Mouse (Mus musculus) kidney, adult 9 months (tissue): ENCODE measurements around the gene Rhbdd1.

Experiments used
- DNase-seq: peaks from one replicate; pipeline ENCODE4 v3.0.0; 2022

The Rhbdd1 gene

DNA sequence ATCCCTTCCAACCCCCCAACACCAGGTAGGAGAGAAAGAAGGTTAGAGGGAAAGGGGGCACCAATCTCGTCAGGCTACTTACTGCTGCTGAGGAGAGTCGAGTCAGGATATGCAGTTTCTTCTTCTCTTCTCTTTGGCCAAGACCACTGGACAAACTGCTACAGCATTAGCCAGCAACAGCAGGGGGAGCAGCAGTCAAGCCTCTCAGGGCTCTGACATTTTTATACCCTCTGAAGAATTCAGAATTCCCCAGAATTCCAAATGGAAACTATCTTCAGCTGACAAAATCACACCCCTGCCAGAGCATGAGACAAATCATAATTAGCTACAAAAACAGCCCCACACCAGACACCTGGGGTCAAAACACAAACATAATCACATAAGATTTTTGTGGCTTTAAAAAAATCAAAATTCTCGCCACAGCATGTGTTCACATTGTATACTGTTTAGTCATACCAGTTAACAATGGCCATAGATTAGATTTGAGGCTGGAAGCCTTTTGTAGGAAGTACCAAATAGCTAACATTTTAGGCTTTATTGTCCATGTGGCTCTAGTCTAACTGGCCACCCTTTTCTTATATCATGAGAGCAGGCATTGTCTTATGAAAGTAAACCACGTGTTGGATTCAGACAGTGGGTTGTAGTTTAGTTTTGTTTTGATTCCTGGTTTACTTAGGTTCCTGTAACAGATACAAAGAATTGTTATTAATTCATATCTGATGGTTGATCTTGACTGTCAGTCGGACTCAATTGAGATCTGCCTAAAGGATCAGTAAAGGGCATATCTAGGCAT lies 55.6 kb downstream of the Rhbdd1 start:
- no peak for DNase-seq

DNA sequence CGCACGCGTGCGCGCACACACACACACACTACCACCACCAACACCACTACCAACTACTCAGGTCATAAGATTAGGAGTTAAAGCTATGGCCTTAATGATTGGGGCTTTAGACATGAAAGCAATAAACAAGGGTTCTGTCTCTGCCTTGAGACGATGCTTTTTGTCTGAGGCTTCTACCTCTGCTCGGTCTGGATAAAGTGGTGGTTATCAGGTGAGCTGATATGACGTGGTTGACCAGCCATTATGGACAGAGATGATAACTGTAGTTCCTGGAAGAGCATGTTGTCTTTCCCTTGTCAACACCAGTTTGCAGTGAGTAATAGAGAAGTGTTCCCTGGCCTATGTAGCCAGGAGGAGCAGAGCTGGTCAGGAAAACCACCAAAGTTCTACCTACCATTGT lies 57.7 kb downstream of the Rhbdd1 start:
- no peak for DNase-seq

DNA sequence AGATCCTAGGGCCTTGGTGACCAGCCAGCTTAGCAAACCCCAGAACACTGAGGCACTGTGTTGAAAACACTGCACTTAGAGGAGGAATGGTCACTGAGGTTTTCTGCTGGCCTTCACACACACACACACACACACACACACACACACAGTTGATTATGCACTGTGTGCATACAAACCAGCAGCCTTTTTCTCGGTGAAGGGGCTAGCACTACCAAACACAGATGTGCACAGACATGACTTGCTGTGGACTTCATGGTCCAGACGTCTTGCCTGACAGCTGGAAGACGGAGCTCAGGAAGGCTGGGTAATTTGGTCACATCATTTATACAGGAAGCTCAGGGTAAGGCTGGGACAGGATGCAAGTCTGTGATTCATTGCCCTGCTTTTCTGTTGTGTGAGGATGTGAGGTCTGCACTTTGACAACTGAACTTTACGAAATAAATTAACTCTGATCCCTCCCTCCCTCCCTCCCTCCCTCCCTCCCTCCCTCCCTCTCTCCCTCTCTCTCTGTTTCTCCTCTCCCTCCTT lies 58.6 kb downstream of the Rhbdd1 start:
- peak; percentile 22 for DNase-seq

- no peak for DNase-seq
Measured at GRCm38 (mm10) chr1:82375452-82375851, 59.2 kb downstream of the Rhbdd1 start.

DNA sequence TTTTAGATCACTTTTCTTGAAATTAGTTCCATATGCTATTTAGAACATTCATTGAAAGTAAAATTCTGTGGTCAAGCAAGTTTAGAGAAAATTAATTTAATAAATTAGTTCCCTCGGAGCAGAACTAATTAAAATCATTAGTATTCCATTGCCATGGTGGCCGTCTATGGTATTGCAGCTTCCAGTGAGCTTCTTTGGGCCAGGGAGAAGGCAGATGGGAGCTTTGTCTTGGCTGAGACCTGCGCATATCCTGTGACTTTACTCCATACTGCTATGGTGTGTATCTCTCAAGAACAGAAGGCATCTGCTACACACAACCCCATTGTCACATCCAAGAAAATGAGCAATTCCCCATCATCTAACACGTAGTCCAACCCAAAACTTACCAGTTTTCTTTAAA lies 65.7 kb downstream of the Rhbdd1 start:
- DNase-seq: no peak

DNA sequence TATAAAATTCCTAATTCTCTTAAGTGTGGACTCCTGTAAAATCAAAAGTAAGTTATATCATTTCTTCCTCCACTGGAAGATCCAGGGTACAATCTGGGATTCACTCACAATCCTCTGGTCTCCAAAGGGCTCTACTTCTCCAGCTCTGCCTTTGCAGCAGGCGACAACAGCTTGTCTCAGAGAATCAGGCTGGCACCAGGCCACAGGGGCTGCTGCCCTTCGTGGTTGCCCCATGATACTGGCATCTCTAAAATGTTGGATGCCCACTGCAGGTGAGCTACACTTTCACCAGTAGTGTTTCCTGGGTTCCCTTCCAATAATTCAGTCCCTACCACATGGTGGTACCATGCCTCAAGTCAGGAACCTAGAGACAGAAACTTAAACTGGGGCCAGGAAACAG lies 67.9 kb downstream of the Rhbdd1 start:
- no peak for DNase-seq

DNA sequence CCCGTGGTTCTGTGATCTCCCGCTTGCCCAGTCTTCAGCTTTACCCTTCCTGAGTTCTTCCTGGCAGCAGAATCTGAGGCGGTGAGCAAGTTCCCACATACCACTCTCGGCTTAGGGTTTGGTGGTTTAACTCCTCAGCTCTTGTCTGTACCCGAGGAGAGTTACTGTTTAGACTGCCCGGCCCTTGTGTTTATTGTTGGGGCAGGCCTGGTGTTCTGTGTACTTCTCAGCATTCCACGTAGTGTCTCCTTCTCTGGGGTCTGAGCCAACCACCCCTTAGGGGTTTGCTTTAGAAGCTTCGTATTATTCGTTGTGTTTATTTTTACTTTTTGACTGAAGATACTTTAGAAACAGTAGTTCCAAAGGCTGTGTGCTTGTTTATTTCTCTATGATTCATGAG lies 68.8 kb downstream of the Rhbdd1 start:
- DNase-seq: no peak

GRCm38 (mm10) chr1:82385827-82386230 lies 69.6 kb downstream of the Rhbdd1 start:
- DNase-seq: no peak

GRCm38 (mm10) chr1:82386814-82387771 lies 70.8 kb downstream of the Rhbdd1 start:
- no peak for DNase-seq

- no peak for DNase-seq
Measured at GRCm38 (mm10) chr1:82389371-82389770, 73.1 kb downstream of the Rhbdd1 start.

DNA sequence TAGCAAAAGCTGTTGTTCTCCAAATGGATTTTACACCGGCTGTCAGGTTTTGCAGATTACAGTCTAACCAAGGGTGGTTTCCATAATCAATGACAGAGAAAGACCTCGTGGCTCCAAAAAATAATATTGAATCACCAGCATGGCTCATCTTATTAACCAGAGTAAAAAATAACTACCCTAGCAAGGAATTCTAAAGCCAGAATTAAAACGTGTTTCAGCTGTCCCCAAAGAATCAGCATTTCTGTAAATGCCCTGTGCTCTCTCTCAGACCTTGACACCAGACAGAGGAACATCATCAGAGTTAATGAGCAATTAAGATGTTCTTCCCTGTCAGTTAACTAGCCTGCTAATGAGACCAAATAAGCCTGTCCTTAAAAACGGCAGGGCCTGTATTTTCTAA lies 79.1 kb downstream of the Rhbdd1 start:
- peak; percentile 84 for DNase-seq

GRCm38 (mm10) chr1:82407786-82408185 lies 91.5 kb downstream of the Rhbdd1 start:
- no peak for DNase-seq

GRCm38 (mm10) chr1:82409271-82409670 lies 93.0 kb downstream of the Rhbdd1 start:
- DNase-seq: no peak

GRCm38 (mm10) chr1:82410548-82410947 lies 94.3 kb downstream of the Rhbdd1 start:
- no peak for DNase-seq

- DNase-seq: no peak
Measured at GRCm38 (mm10) chr1:82411521-82411920, 95.3 kb downstream of the Rhbdd1 start.

DNA sequence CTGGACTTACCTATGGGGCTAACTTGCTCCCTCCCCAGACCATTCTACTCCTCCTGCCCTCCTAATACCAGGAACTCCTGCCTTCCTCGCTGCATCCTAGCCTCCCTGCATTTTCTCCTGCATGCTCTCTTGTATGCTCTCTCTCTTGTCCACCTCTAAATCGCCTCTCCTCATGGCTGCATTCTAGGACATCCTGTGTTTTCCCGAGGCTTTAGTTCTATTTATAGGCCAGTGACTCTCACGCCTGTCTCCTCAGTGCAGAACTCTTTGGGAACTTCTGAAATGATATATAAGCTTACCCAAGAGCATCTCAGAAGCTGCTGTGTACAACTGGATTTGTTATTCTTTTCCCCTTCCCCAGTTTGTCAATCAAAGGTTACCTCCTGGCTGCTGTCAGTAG lies 95.8 kb downstream of the Rhbdd1 start:
- no peak for DNase-seq

GRCm38 (mm10) chr1:82414434-82415045 lies 98.3 kb downstream of the Rhbdd1 start:
- DNase-seq: no peak

DNA sequence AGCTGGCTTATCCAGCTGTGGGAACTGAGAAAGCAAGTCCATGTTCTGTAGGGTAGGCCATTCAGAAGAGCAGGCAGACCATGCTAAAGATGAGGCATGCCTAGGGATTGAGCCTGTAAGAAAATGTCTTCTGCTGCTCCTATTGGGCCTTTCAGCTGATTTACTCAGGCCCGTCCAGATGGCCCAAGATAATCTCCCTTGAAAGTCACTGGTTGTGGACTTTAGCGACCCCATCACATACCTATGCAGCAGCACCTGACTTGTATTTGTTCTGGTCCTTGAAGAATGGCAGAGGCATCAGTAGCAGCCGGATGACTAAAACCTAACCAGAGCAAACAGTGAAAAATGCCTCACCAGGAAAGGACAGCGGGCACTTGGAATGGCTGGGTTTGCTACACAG lies 99.4 kb downstream of the Rhbdd1 start:
- DNase-seq: no peak

- no peak for DNase-seq
Measured at GRCm38 (mm10) chr1:82427729-82428128, 111.5 kb downstream of the Rhbdd1 start.

DNA sequence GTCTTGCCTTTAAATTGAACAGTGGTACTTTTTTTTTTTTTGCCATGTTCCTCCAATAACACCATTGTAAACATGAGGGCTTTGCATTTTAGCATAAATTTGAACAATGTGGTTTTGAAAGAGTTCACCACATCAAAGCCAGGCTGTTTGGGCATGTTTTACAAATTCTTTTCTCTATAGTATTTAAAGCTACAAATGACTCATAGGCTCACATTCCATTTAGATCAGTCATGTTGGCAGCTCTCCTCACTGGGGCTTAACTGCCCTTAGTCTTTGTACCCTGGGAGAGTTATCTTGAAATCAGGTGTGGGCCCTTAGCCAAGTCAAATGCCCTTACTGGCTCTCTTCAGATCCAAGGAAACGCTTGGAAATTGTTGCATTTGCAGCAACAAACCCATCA lies 112.8 kb downstream of the Rhbdd1 start:
- DNase-seq: peak; percentile 86

GRCm38 (mm10) chr1:82432919-82433648 lies 116.8 kb downstream of the Rhbdd1 start:
- DNase-seq: peak; percentile 84

GRCm38 (mm10) chr1:82433649-82434005 lies 117.4 kb downstream of the Rhbdd1 start:
- no peak for DNase-seq

DNA sequence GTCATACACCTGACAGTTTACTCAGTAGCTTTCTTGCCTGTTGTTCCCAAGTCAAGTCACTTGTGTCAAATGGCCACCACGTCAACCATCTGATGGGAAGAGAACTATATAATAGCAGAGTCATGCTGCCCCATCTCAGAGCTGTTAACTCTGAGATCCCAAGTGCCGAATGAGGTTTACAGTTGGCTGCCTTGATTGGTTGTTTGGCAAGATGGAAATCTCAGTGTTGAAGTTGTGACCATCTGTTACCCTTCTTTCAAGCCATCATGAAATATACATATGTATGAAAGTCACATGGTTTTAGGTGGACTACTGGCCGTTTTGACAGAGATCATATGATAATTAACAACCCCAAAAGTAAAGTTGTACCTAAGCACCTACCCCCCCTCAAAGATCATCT lies 121.0 kb downstream of the Rhbdd1 start:
- DNase-seq: no peak
